Mouse (Mus musculus): ENCODE data around the gene Msi2. TPM values are rescaled to one million over a fixed set of nuclear protein-coding genes. Genes with fewer than 3 reads are reported as not detected.

Gene Msi2
- polyA plus RNA-seq, 1 experiment from 2014 or later, result 2.9 TPM

GRCm38 (mm10) chr11:88570715-88571202 lies 147.6 kb downstream of the Msi2 start:
- Histone ChIP-seq H3K36me3 (ENCODE audit: control insufficient read depth, insufficient read depth) (no peaks in the 10 kb centered on the region; the same call in 1 of the 2 replicates), H3K4me2 (ENCODE audit: low read depth, low read length) (no peak overlapping the region), H3K4me1 (ENCODE audit: control insufficient read depth, low read depth, low read length) (no peaks in the 10 kb centered on the region), H3K27ac (ENCODE audit: low read length) (no peak overlapping the region), H3K9ac (ENCODE audit: low read depth, low read length) (no peak overlapping the region), H3K27me3 (ENCODE audit: control insufficient read depth, insufficient read depth, low read depth, low read length) (no peaks in the 10 kb centered on the region), H3K9me3 (replicated peaks; ENCODE audit: control insufficient read depth, low read length) (no peaks in the 10 kb centered on the region), H3K4me3 (ENCODE audit: low read depth, low read length) (no peak overlapping the region)
- no peak for ATAC-seq (ENCODE audit: low read depth)
- WGBS (ENCODE audit: insufficient replicate concordance), result 71% methylated on average over 6 of the region's 6 CpGs

GRCm38 (mm10) chr11:88566613-88567606 lies 151.4 kb downstream of the Msi2 start:
- no peak for ATAC-seq (ENCODE audit: low read depth)
- Histone ChIP-seq H3K4me2 (ENCODE audit: low read depth, low read length) (no peak overlapping the region), H3K9ac (ENCODE audit: low read depth, low read length) (no peak overlapping the region), H3K4me3 (ENCODE audit: low read depth, low read length) (no peak overlapping the region), H3K36me3 (ENCODE audit: control insufficient read depth, insufficient read depth) (no peaks in the 10 kb centered on the region; the same call in 1 of the 2 replicates), H3K4me1 (ENCODE audit: control insufficient read depth, low read depth, low read length) (no peaks in the 10 kb centered on the region), H3K9me3 (replicated peaks; ENCODE audit: control insufficient read depth, low read length) (no peaks in the 10 kb centered on the region), H3K27me3 (ENCODE audit: control insufficient read depth, insufficient read depth, low read depth, low read length) (no peaks in the 10 kb centered on the region), H3K27ac (ENCODE audit: low read length) (no peak overlapping the region)
- 74% methylated on average over 20 of the region's 20 CpGs for WGBS (ENCODE audit: insufficient replicate concordance)

- no peak overlapping the region for H3K4me3 ChIP-seq (ENCODE audit: low read depth, low read length)
- no peaks in the 10 kb centered on the region for H3K27me3 ChIP-seq (ENCODE audit: control insufficient read depth, insufficient read depth, low read depth, low read length)
- 78% methylated on average over 7 of the region's 7 CpGs for WGBS (ENCODE audit: insufficient replicate concordance)
- no peak overlapping the region for H3K27ac ChIP-seq (ENCODE audit: low read length)
- H3K4me2 ChIP-seq (ENCODE audit: low read depth, low read length), result no peak overlapping the region
- no peaks in the 10 kb centered on the region for H3K36me3 ChIP-seq (ENCODE audit: control insufficient read depth, insufficient read depth)
- H3K9ac ChIP-seq (ENCODE audit: low read depth, low read length), result no peak overlapping the region
- no peaks in the 10 kb centered on the region for H3K9me3 ChIP-seq (replicated peaks; ENCODE audit: control insufficient read depth, low read length)
- H3K4me1 ChIP-seq (ENCODE audit: control insufficient read depth, low read depth, low read length), result peaks cover 2% of the 10 kb centered on the region; the same call in 1 of the 2 replicates
- no peak for ATAC-seq (ENCODE audit: low read depth)
Observed at GRCm38 (mm10) chr11:88564810-88565209, 153.5 kb downstream of the Msi2 start.

GRCm38 (mm10) chr11:88564363-88564762 lies 153.9 kb downstream of the Msi2 start:
- WGBS (ENCODE audit: insufficient replicate concordance), result 63% methylated on average over 5 of the region's 5 CpGs
- ATAC-seq (ENCODE audit: low read depth), result no peak
- Histone ChIP-seq H3K27me3 (ENCODE audit: control insufficient read depth, insufficient read depth, low read depth, low read length) (no peaks in the 10 kb centered on the region), H3K4me1 (ENCODE audit: control insufficient read depth, low read depth, low read length) (peaks cover 2% of the 10 kb centered on the region; the same call in 1 of the 2 replicates), H3K9ac (ENCODE audit: low read depth, low read length) (no peak overlapping the region), H3K4me2 (ENCODE audit: low read depth, low read length) (no peak overlapping the region), H3K36me3 (ENCODE audit: control insufficient read depth, insufficient read depth) (no peaks in the 10 kb centered on the region), H3K4me3 (ENCODE audit: low read depth, low read length) (no peak overlapping the region), H3K27ac (ENCODE audit: low read length) (no peak overlapping the region), H3K9me3 (replicated peaks; ENCODE audit: control insufficient read depth, low read length) (no peaks in the 10 kb centered on the region)

GRCm38 (mm10) chr11:88561191-88561590 lies 157.1 kb downstream of the Msi2 start:
- Histone ChIP-seq H3K4me2 (ENCODE audit: low read depth, low read length) (no peak overlapping the region), H3K27me3 (ENCODE audit: control insufficient read depth, insufficient read depth, low read depth, low read length) (no peaks in the 10 kb centered on the region), H3K9me3 (replicated peaks; ENCODE audit: control insufficient read depth, low read length) (no peaks in the 10 kb centered on the region), H3K4me3 (ENCODE audit: low read depth, low read length) (no peak overlapping the region), H3K4me1 (ENCODE audit: control insufficient read depth, low read depth, low read length) (peaks cover 21% of the 10 kb centered on the region), H3K9ac (ENCODE audit: low read depth, low read length) (no peak overlapping the region), H3K36me3 (ENCODE audit: control insufficient read depth, insufficient read depth) (no peaks in the 10 kb centered on the region), H3K27ac (ENCODE audit: low read length) (0 out of 2 replicates have a peak overlapping the region, but pooled peaks have one; percentile 3)
- WGBS (ENCODE audit: insufficient replicate concordance), result 74% methylated on average over 6 of the region's 6 CpGs
- ATAC-seq (ENCODE audit: low read depth), result no peak

- H3K27me3 ChIP-seq (ENCODE audit: control insufficient read depth, insufficient read depth, low read depth, low read length), result no peaks in the 10 kb centered on the region
- H3K4me3 ChIP-seq (ENCODE audit: low read depth, low read length), result no peak overlapping the region
- H3K4me2 ChIP-seq (ENCODE audit: low read depth, low read length), result no peak overlapping the region
- H3K36me3 ChIP-seq (ENCODE audit: control insufficient read depth, insufficient read depth), result no peaks in the 10 kb centered on the region
- no peak for ATAC-seq (ENCODE audit: low read depth)
- WGBS (ENCODE audit: insufficient replicate concordance), result 74% methylated on average over 9 of the region's 9 CpGs
- no peak overlapping the region for H3K9ac ChIP-seq (ENCODE audit: low read depth, low read length)
- H3K9me3 ChIP-seq (replicated peaks; ENCODE audit: control insufficient read depth, low read length), result no peaks in the 10 kb centered on the region
- H3K27ac ChIP-seq (ENCODE audit: low read length), result no peak overlapping the region
- H3K4me1 ChIP-seq (ENCODE audit: control insufficient read depth, low read depth, low read length), result peaks cover 26% of the 10 kb centered on the region
Observed at GRCm38 (mm10) chr11:88560634-88561033, 157.7 kb downstream of the Msi2 start.

- Histone ChIP-seq H3K4me3 (ENCODE audit: low read depth, low read length) (no peak overlapping the region), H3K36me3 (ENCODE audit: control insufficient read depth, insufficient read depth) (no peaks in the 10 kb centered on the region), H3K27me3 (ENCODE audit: control insufficient read depth, insufficient read depth, low read depth, low read length) (no peaks in the 10 kb centered on the region), H3K27ac (ENCODE audit: low read length) (no peak overlapping the region), H3K9ac (ENCODE audit: low read depth, low read length) (no peak overlapping the region), H3K4me1 (ENCODE audit: control insufficient read depth, low read depth, low read length) (peaks cover 38% of the 10 kb centered on the region), H3K9me3 (replicated peaks; ENCODE audit: control insufficient read depth, low read length) (no peaks in the 10 kb centered on the region), H3K4me2 (ENCODE audit: low read depth, low read length) (no peak overlapping the region)
- ATAC-seq (ENCODE audit: low read depth), result no peak
- WGBS (ENCODE audit: insufficient replicate concordance), result 44% methylated on average over 10 of the region's 10 CpGs
Observed at GRCm38 (mm10) chr11:88559365-88559970, 158.8 kb downstream of the Msi2 start.

GRCm38 (mm10) chr11:88558731-88559130 lies 159.6 kb downstream of the Msi2 start:
- 74% methylated on average over 4 of the region's 4 CpGs for WGBS (ENCODE audit: insufficient replicate concordance)
- no peaks in the 10 kb centered on the region for H3K9me3 ChIP-seq (replicated peaks; ENCODE audit: control insufficient read depth, low read length)
- no peak overlapping the region for H3K27ac ChIP-seq (ENCODE audit: low read length)
- no peak overlapping the region for H3K4me3 ChIP-seq (ENCODE audit: low read depth, low read length)
- ATAC-seq (ENCODE audit: low read depth), result no peak
- no peaks in the 10 kb centered on the region for H3K36me3 ChIP-seq (ENCODE audit: control insufficient read depth, insufficient read depth)
- H3K4me2 ChIP-seq (ENCODE audit: low read depth, low read length), result no peak overlapping the region
- peaks cover 45% of the 10 kb centered on the region for H3K4me1 ChIP-seq (ENCODE audit: control insufficient read depth, low read depth, low read length)
- H3K9ac ChIP-seq (ENCODE audit: low read depth, low read length), result no peak overlapping the region
- H3K27me3 ChIP-seq (ENCODE audit: control insufficient read depth, insufficient read depth, low read depth, low read length), result no peaks in the 10 kb centered on the region

All from liver, embryonic 16.5 days (tissue).